31 mouse cellular contexts compared by ENCODE assay signal in genomic region chr4:25466490-25466889, GRCm38 (mm10).
DNase-seq lines count a peak whose midpoint lies in the region; ATAC-seq and TF ChIP-seq lines count a peak whose summit lies in the region.
"Had no signal": no experiment of that assay in that cellular context is flagged by ENCODE, and none has a peak within 500 bp of the region (broad histone marks: within the 10 kb centered on the region; RNA-seq: fewer than 3 reads in every experiment).

No protein-coding gene starts in this region.

- H3K4me3 ChIP-seq in kidney, embryonic 16.5 days (ENCODE audit: low read length), result no peak overlapping the region
- no peak overlapping the region for H3K4me3 ChIP-seq in kidney, adult 2 months (ENCODE audit: insufficient read depth, low read depth, low read length)
- H3K4me3 ChIP-seq in G1E (ENCODE audit: low read depth, low read length) (no peak overlapping the region), myocyte (no peak overlapping the region)
- H3K4me3 ChIP-seq: embryonic facial prominence, embryonic 10.5 days; embryonic facial prominence, embryonic 13.5 days; erythroblast, embryonic 14.5 days; forebrain, embryonic 12.5 days; heart, embryonic 12.5 days; heart, embryonic 15.5 days had no signal

- no peak overlapping the region for H3K4me2 ChIP-seq in kidney, embryonic 16.5 days (replicated peaks; ENCODE audit: low read depth, low read length)
- peak overlapping the region; percentile 10 for H3K4me2 ChIP-seq in myocyte (ENCODE audit: low read depth)
- H3K4me2 ChIP-seq: embryonic facial prominence, embryonic 13.5 days; forebrain, embryonic 12.5 days; heart, embryonic 12.5 days; heart, embryonic 15.5 days; hindbrain, embryonic 14.5 days had no signal

- intact Hi-C loops in heart, postnatal 36 days (cut with DNase I), result no loop called here

- H3ac ChIP-seq in myocyte (ENCODE audit: control insufficient read depth, insufficient read length), result no peak overlapping the region

- H3K27ac ChIP-seq in kidney, embryonic 16.5 days (ENCODE audit: low read length), result no peak overlapping the region
- no peak overlapping the region for H3K27ac ChIP-seq in kidney, adult 2 months (ENCODE audit: insufficient read depth, low read depth, low read length)
- H3K27ac ChIP-seq: embryonic facial prominence, embryonic 10.5 days; embryonic facial prominence, embryonic 13.5 days; forebrain, embryonic 12.5 days; heart, embryonic 15.5 days; hindbrain, embryonic 14.5 days; hindbrain, postnatal 0 days had no signal

- H3K36me3 ChIP-seq in kidney, embryonic 16.5 days (ENCODE audit: insufficient read depth, low read length), result no peaks in the 10 kb centered on the region
- H3K36me3 ChIP-seq in kidney, adult 2 months (ENCODE audit: control insufficient read depth, insufficient read depth, low read length), result no peaks in the 10 kb centered on the region
- no peaks in the 10 kb centered on the region for H3K36me3 ChIP-seq in G1E (replicated peaks)
- no peaks in the 10 kb centered on the region for H3K36me3 ChIP-seq in myocyte (ENCODE audit: control insufficient read depth, insufficient read depth)
- H3K36me3 ChIP-seq: embryonic facial prominence, embryonic 10.5 days; embryonic facial prominence, embryonic 13.5 days; forebrain, embryonic 12.5 days; heart, embryonic 12.5 days; heart, embryonic 15.5 days had no signal

- WGBS in kidney, embryonic 16.5 days, result 88% methylated on average over 3 of the region's 3 CpGs
- WGBS in kidney, adult 2 months, result 89% methylated on average over 3 of the region's 3 CpGs

- H3K79me2 ChIP-seq in myocyte (ENCODE audit: control insufficient read depth, insufficient read depth), result no peaks in the 10 kb centered on the region

- H3K4me1 ChIP-seq in kidney, embryonic 16.5 days (ENCODE audit: insufficient read depth, low read length), result no peaks in the 10 kb centered on the region
- no peaks in the 10 kb centered on the region for H3K4me1 ChIP-seq in kidney, adult 2 months (ENCODE audit: control insufficient read depth, insufficient read depth, low read length)
- H3K4me1 ChIP-seq in G1E (ENCODE audit: insufficient read depth, low read depth, low read length), result peaks cover 4% of the 10 kb centered on the region; the same call in 1 of the 2 replicates
- H3K4me1 ChIP-seq: embryonic facial prominence, embryonic 10.5 days; embryonic facial prominence, embryonic 13.5 days; heart, embryonic 12.5 days; heart, embryonic 15.5 days had no signal

- no peak for TF ChIP-seq CTCF in kidney, adult 2 months (conservative IDR thresholded peaks at IDR 0.05; ENCODE audit: insufficient read depth, insufficient read length, low read depth, low read length)
- no peak for TF ChIP-seq CTCF in G1E (IDR thresholded peaks at IDR 0.05; ENCODE audit: low read depth, low read length)

- H3K9ac ChIP-seq in kidney, embryonic 16.5 days (replicated peaks; ENCODE audit: low read length), result no peak overlapping the region
- H3K9ac ChIP-seq: embryonic facial prominence, embryonic 13.5 days; forebrain, embryonic 12.5 days; heart, embryonic 12.5 days; heart, embryonic 15.5 days; hindbrain, embryonic 14.5 days had no signal

- no peaks in the 10 kb centered on the region for H3K27me3 ChIP-seq in kidney, embryonic 16.5 days (ENCODE audit: insufficient read depth, low read length)
- H3K27me3 ChIP-seq in kidney, adult 2 months (replicated peaks; ENCODE audit: control insufficient read depth, insufficient read depth, low read length), result no peaks in the 10 kb centered on the region
- H3K27me3 ChIP-seq in G1E (ENCODE audit: insufficient read depth, low read length), result no peaks in the 10 kb centered on the region
- no peaks in the 10 kb centered on the region for H3K27me3 ChIP-seq in myocyte (ENCODE audit: control insufficient read depth, insufficient read depth, insufficient read length)
- H3K27me3 ChIP-seq: embryonic facial prominence, embryonic 13.5 days; forebrain, embryonic 12.5 days; heart, embryonic 12.5 days; heart, embryonic 15.5 days; Patski had no signal

- no peak for TF ChIP-seq POLR2A in kidney, adult 2 months (IDR thresholded peaks at IDR 0.05; ENCODE audit: low read depth, low read length)
- no peak for TF ChIP-seq POLR2A in myocyte (IDR thresholded peaks at IDR 0.05; ENCODE audit: insufficient read length, low read depth)

- ATAC-seq in kidney, embryonic 16.5 days (ENCODE audit: low FRiP score, low TSS enrichment), result peak; percentile 51; the same call in 1 of the 2 replicates
- ATAC-seq in G1E (ENCODE audit: extremely low read depth, insufficient number of reproducible peaks, low FRiP score, poor library complexity, severe bottlenecking), result peak; percentile 57; the same call in 1 of the 2 replicates
- ATAC-seq: forebrain, embryonic 16.5 days; hindbrain, postnatal 0 days; inflammation-experienced regulatory T-cells, adult 6 months; intestine, embryonic 16.5 days; Patski had no signal

- H3K9me3 ChIP-seq in kidney, embryonic 16.5 days (ENCODE audit: low read length), result no peaks in the 10 kb centered on the region
- no peaks in the 10 kb centered on the region for H3K9me3 ChIP-seq in G1E (replicated peaks)
- H3K9me3 ChIP-seq: embryonic facial prominence, embryonic 10.5 days; embryonic facial prominence, embryonic 13.5 days; forebrain, embryonic 12.5 days; heart, embryonic 12.5 days; heart, embryonic 15.5 days had no signal

- DNase-seq in kidney, adult 2 months, result no peak
- DNase-seq in 416B (ENCODE audit: low read depth), result peak; percentile 3
- no peak for DNase-seq in G1E (ENCODE audit: low spot score)
- DNase-seq in heart, adult 9 months (ENCODE audit: low spot score in 2 of 2), result no peak
- no peak for DNase-seq in heart, postnatal 36 days
- DNase-seq: adrenal gland, postnatal 10 days; adrenal gland, postnatal 36 days; B cell, adult 2 months; cerebellum, adult 11 months; cerebellum, adult 2 months; cerebellum, postnatal 10 days; cerebellum, postnatal 36 days; embryo, embryonic 11 days; heart, adult 11 months; heart, postnatal 10 days; heart, postnatal 4 days; kidney, adult 18-20 months had no signal

TF ChIP-seq in myocyte, 11 proteins besides CTCF, POLR2A, EP300 and RAD21:
- TF ChIP-seq CEBPB (IDR thresholded peaks at IDR 0.05; ENCODE audit: insufficient read depth, poor library complexity, severe bottlenecking) (no peak), POLR2AphosphoS2 (IDR thresholded peaks at IDR 0.05; ENCODE audit: insufficient read length, low read depth) (no peak), SRF (IDR thresholded peaks at IDR 0.05; ENCODE audit: control insufficient read depth, insufficient read length, low read depth) (no peak), USF1 (IDR thresholded peaks at IDR 0.05; ENCODE audit: low read depth) (no peak), MAX (IDR thresholded peaks at IDR 0.05; ENCODE audit: low read depth) (no peak)
